Mouse (Mus musculus) ES-Bruce4 (cell line): Measurements from ENCODE around the gene Arhgef11. TPM values are rescaled to one million over a fixed set of nuclear protein-coding genes. Genes with fewer than 3 reads are reported as not detected.

Experiments
- H3K27ac ChIP-seq: 2 replicates; pipeline ENCODE4 v1.5.1; 2012; ENCODE audit warnings: low read length, inconsistent platforms; ENCODE audit not compliant: insufficient read depth
- H3K27me3 ChIP-seq: 2 replicates; pipeline ENCODE4 v1.6.1; 2012; ENCODE audit warnings: mild to moderate bottlenecking, low read length, inconsistent platforms; ENCODE audit not compliant: control insufficient read depth, poor library complexity, insufficient read depth, severe bottlenecking
- H3K36me3 ChIP-seq: 2 replicates; pipeline ENCODE4 v1.6.1; 2012; ENCODE audit warnings: inconsistent platforms, mild to moderate bottlenecking, low read length, moderate library complexity; ENCODE audit not compliant: control insufficient read depth, poor library complexity, insufficient read depth, severe bottlenecking
- H3K4me1 ChIP-seq: one replicate; pipeline ENCODE4 v1.8.1; 2011; ENCODE audit warnings: low read length; ENCODE audit not compliant: control insufficient read depth, insufficient read depth
- H3K4me3 ChIP-seq: 2 replicates; pipeline ENCODE4 v1.5.1; 2011; ENCODE audit warnings: low read depth, mild to moderate bottlenecking, low read length
- H3K9ac ChIP-seq: 2 replicates; pipeline ENCODE4 v1.6.1; 2012; ENCODE audit warnings: low read depth, mild to moderate bottlenecking, inconsistent platforms; ENCODE audit not compliant: poor library complexity, severe bottlenecking
- H3K9me3 ChIP-seq: replicated peaks from 2 replicates; pipeline ENCODE4 v1.6.1; 2012; ENCODE audit warnings: mild to moderate bottlenecking, low read length, inconsistent platforms; ENCODE audit not compliant: control insufficient read depth, poor library complexity, insufficient read depth, severe bottlenecking
- CTCF ChIP-seq: IDR thresholded peaks from one replicate; pipeline ENCODE4 v1.8.1; 2011; ENCODE audit warnings: low read depth, low read length
- EP300 ChIP-seq: IDR thresholded peaks from 2 replicates; pipeline ENCODE4 v1.6.1; 2011; ENCODE audit warnings: low read depth, low read length; ENCODE audit not compliant: insufficient read depth
- POLR2A ChIP-seq: IDR thresholded peaks from one replicate; pipeline ENCODE4 v1.8.1; 2011; ENCODE audit warnings: low read length; ENCODE audit not compliant: insufficient read depth
- polyA plus RNA-seq: library from polyadenylated mRNA; stranded (reverse); fragments of >200 nt; gene quantifications from 2 replicates; pipeline ENCODE4 v1.2.4, GENCODE M21; 2011; ENCODE audit warnings: low read depth; ENCODE audit not compliant: missing spikeins, insufficient read depth, insufficient read length

Arhgef11 gene
- polyA plus RNA-seq, 1 experiment = 16.7 TPM

- Histone ChIP-seq H3K9me3 (no peaks in the 10 kb centered on the region), H3K27me3 (no peaks in the 10 kb centered on the region), H3K27ac (no peak overlapping the region), H3K9ac (no peak overlapping the region), H3K4me3 (no peak overlapping the region), H3K36me3 (peaks cover 11% of the 10 kb centered on the region), H3K4me1 (no peaks in the 10 kb centered on the region)
- no peak for TF ChIP-seq EP300
- no peak for TF ChIP-seq CTCF
- no peak for TF ChIP-seq POLR2A
Observed at GRCm38 (mm10) chr3:87725396-87726160, 108.2 kb downstream of the Arhgef11 start.

DNA sequence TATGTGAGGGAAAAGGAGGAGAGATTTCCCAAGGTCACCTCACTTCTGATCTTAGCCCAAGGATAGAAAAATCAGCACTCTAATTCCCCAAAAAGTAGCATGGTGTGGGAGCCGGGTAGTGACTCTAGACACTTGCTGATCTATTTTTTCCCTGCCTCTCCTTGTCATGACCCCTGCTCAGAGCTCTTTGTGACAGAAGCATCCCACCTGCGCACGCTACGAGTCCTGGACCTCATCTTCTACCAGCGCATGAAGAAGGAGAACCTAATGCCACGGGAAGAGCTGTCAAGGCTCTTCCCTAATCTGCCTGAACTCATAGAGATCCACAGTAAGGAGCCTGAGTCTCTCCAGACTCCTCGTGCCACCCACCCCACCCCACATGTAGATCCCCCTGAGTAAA, 108.8 kb downstream of the Arhgef11 start:
- H3K9ac ChIP-seq = no peak overlapping the region
- H3K4me3 ChIP-seq = no peak overlapping the region
- H3K27me3 ChIP-seq = no peaks in the 10 kb centered on the region
- TF ChIP-seq POLR2A (no peak), CTCF (no peak), EP300 (no peak)
- H3K27ac ChIP-seq = no peak overlapping the region
- H3K4me1 ChIP-seq = no peaks in the 10 kb centered on the region
- H3K9me3 ChIP-seq = no peaks in the 10 kb centered on the region
- H3K36me3 ChIP-seq = peaks cover 11% of the 10 kb centered on the region

- H3K9me3 ChIP-seq = no peaks in the 10 kb centered on the region
- H3K9ac ChIP-seq = no peak overlapping the region
- no peak for TF ChIP-seq POLR2A
- no peak for TF ChIP-seq CTCF
- TF ChIP-seq EP300 = no peak
- no peak overlapping the region for H3K27ac ChIP-seq
- no peaks in the 10 kb centered on the region for H3K4me1 ChIP-seq
- H3K27me3 ChIP-seq = no peaks in the 10 kb centered on the region
- peaks cover 11% of the 10 kb centered on the region for H3K36me3 ChIP-seq
- H3K4me3 ChIP-seq = no peak overlapping the region
Observed at GRCm38 (mm10) chr3:87728696-87729095, 111.3 kb downstream of the Arhgef11 start.

- H3K4me3 ChIP-seq = no peak overlapping the region
- no peaks in the 10 kb centered on the region for H3K36me3 ChIP-seq
- no peak for TF ChIP-seq CTCF
- no peak for TF ChIP-seq EP300
- no peak for TF ChIP-seq POLR2A
- no peak overlapping the region for H3K27ac ChIP-seq
- no peak overlapping the region for H3K9ac ChIP-seq
- H3K27me3 ChIP-seq = no peaks in the 10 kb centered on the region
- H3K4me1 ChIP-seq = no peaks in the 10 kb centered on the region
- no peaks in the 10 kb centered on the region for H3K9me3 ChIP-seq
Observed at GRCm38 (mm10) chr3:87733098-87733497, 115.7 kb downstream of the Arhgef11 start.

DNA sequence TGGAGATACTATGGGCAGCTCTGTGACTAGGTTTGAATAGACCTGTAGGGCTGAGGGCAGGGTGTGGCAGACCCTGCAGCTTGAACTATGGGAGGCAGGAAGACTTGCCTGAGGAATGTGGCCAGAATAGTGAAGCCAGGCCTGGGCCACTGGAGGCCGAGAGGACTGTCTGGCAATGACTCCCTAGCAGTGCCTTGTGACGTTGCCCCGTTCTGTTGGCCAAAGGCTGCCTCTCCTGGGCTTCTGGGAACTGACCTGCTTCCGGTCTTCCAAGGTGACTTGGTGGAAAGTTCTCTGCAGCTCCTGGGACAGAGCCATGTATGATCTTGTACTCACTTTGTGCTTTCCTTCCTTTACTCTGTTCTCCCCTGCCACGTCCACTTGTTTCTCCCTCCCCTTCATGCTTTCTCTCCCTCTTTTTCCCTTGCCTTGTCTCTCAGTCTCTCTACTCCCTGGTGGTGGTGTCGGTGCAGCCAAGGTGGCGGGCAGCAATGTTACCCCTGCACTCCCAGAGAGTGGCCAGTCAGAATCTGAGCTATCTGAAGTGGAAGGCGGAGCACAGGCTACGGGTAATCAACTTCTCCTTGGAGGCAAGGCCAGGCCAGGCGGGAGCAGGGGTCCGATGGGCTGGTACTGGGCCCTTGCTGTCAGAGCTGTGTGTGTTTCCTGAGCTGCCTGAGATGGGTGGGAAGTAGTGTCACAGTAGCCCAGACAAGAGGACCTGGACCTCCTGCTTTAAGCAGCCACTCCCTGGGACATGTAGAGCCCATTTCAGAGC, 116.8 kb downstream of the Arhgef11 start:
- TF ChIP-seq POLR2A = no peak
- no peak for TF ChIP-seq CTCF
- TF ChIP-seq EP300 = no peak
- H3K9ac ChIP-seq = no peak overlapping the region
- H3K27ac ChIP-seq = no peak overlapping the region
- no peaks in the 10 kb centered on the region for H3K4me1 ChIP-seq
- H3K4me3 ChIP-seq = no peak overlapping the region
- H3K27me3 ChIP-seq = no peaks in the 10 kb centered on the region
- H3K9me3 ChIP-seq = no peaks in the 10 kb centered on the region
- no peaks in the 10 kb centered on the region for H3K36me3 ChIP-seq

GRCm38 (mm10) chr3:87735335-87735734, 118.0 kb downstream of the Arhgef11 start:
- H3K4me1 ChIP-seq = no peaks in the 10 kb centered on the region
- H3K9ac ChIP-seq = no peak overlapping the region
- no peaks in the 10 kb centered on the region for H3K36me3 ChIP-seq
- H3K4me3 ChIP-seq = no peak overlapping the region
- H3K9me3 ChIP-seq = no peaks in the 10 kb centered on the region
- H3K27me3 ChIP-seq = no peaks in the 10 kb centered on the region
- H3K27ac ChIP-seq = no peak overlapping the region
- TF ChIP-seq POLR2A = no peak
